Mouse (Mus musculus) ovary, postnatal 36 days (tissue): ENCODE measurements around the gene Bcl2.

Experiments used
- DNase-seq: peaks from one replicate; pipeline ENCODE4 v3.0.0; 2022; ENCODE audit warnings: low spot score, mixed read lengths

The Bcl2 gene

GRCm38 (mm10) chr1:106666140-106667088, 47.7 kb downstream of the Bcl2 start:
- no peak for DNase-seq

- no peak for DNase-seq
Observed at GRCm38 (mm10) chr1:106664978-106665377, 49.1 kb downstream of the Bcl2 start.

GRCm38 (mm10) chr1:106662486-106662885, 51.6 kb downstream of the Bcl2 start:
- no peak for DNase-seq

GRCm38 (mm10) chr1:106658293-106658847, 55.7 kb downstream of the Bcl2 start:
- DNase-seq: no peak

- no peak for DNase-seq
Observed at GRCm38 (mm10) chr1:106656207-106656738, 57.8 kb downstream of the Bcl2 start.

GRCm38 (mm10) chr1:106654254-106654653, 59.8 kb downstream of the Bcl2 start:
- no peak for DNase-seq

GRCm38 (mm10) chr1:106653441-106653860, 60.6 kb downstream of the Bcl2 start:
- DNase-seq: peak; percentile 42

GRCm38 (mm10) chr1:106651211-106651610, 62.9 kb downstream of the Bcl2 start:
- no peak for DNase-seq

GRCm38 (mm10) chr1:106650427-106650826, 63.6 kb downstream of the Bcl2 start:
- DNase-seq: no peak

- DNase-seq: no peak
Observed at GRCm38 (mm10) chr1:106647336-106647735, 66.7 kb downstream of the Bcl2 start.

GRCm38 (mm10) chr1:106644566-106644965, 69.5 kb downstream of the Bcl2 start:
- DNase-seq: no peak

GRCm38 (mm10) chr1:106643527-106643926, 70.5 kb downstream of the Bcl2 start:
- DNase-seq: no peak

- DNase-seq: no peak
Observed at GRCm38 (mm10) chr1:106640577-106640976, 73.5 kb downstream of the Bcl2 start.

- no peak for DNase-seq
Observed at GRCm38 (mm10) chr1:106637705-106638104, 76.4 kb downstream of the Bcl2 start.

- no peak for DNase-seq
Observed at GRCm38 (mm10) chr1:106636714-106637113, 77.4 kb downstream of the Bcl2 start.

GRCm38 (mm10) chr1:106633207-106633606, 80.9 kb downstream of the Bcl2 start:
- DNase-seq: no peak

- no peak for DNase-seq
Observed at GRCm38 (mm10) chr1:106631869-106632463, 82.1 kb downstream of the Bcl2 start.

GRCm38 (mm10) chr1:106630973-106631372, 83.1 kb downstream of the Bcl2 start:
- no peak for DNase-seq

GRCm38 (mm10) chr1:106629931-106630682, 84.0 kb downstream of the Bcl2 start:
- DNase-seq: no peak

GRCm38 (mm10) chr1:106629470-106629830, 84.6 kb downstream of the Bcl2 start:
- DNase-seq: peak; percentile 23

GRCm38 (mm10) chr1:106628718-106629469, 85.2 kb downstream of the Bcl2 start:
- DNase-seq: no peak
